Mouse (Mus musculus): ENCODE measurements around the gene Fam221b.

Fam221b gene

GRCm38 (mm10) chr4:43613060-43613730 lies 55.8 kb downstream of the Fam221b start:
- 54% methylated on average over 3 of the region's 3 CpGs for WGBS

- 63% methylated on average over 10 of the region's 10 CpGs for WGBS
Observed at GRCm38 (mm10) chr4:43612534-43612933, 56.4 kb downstream of the Fam221b start.
